Mouse (Mus musculus) stomach, embryonic 14.5 days (tissue): ENCODE results near the gene Perm1. TPM values are rescaled to one million over a fixed set of nuclear protein-coding genes. Genes with fewer than 3 reads are reported as not detected.

Source experiments
- microRNA-seq: library from miRNA; unstranded; fragments of <30 nt; microRNA quantifications from one replicate; pipeline ENCODE4, GENCODE M21; 2016
- polyA plus RNA-seq: library from polyadenylated mRNA; unstranded; fragments of >200 nt; fragmentation: Nextera tagmentation; extraction: Ambion mirVana; gene quantifications from 2 replicates; pipeline ENCODE4 v1.2.1, GENCODE M21; 2014

The Perm1 gene
- polyA plus RNA-seq, 1 experiment from 2014 or later: 1.3 TPM

Small RNA genes lying within 50 kb of the gene (microRNA-seq; reads per million reads assigned to microRNA genes)
- 4.4 reads per million, percentile 11 among the genes with 10 or more reads in this experiment for gene Mir7658

Other genes with a start within 250 kb of the Perm1 start
- gene B3galt6, start 223.2 kb upstream of the Perm1 start, polyA plus RNA-seq: 18.6 and 18.9 TPM in 2 replicates
- gene Sdf4, start 223.0 kb upstream of the Perm1 start, polyA plus RNA-seq: 163 and 171 TPM in 2 replicates
- gene Tnfrsf4, start 202.0 kb upstream of the Perm1 start, polyA plus RNA-seq: 0.34 and 0.41 TPM in 2 replicates
- 2.7 and 3.2 TPM in 2 replicates for gene Tnfrsf18, start 189.7 kb upstream of the Perm1 start, polyA plus RNA-seq
- gene Ttll10, start 156.5 kb upstream of the Perm1 start, polyA plus RNA-seq: 6.0 and 6.2 TPM in 2 replicates
- gene 9430015G10Rik, start 105.9 kb upstream of the Perm1 start, polyA plus RNA-seq: 35.9 and 38.4 TPM in 2 replicates
- gene Rnf223, start 85.4 kb upstream of the Perm1 start, polyA plus RNA-seq: 0.19 and 0.45 TPM in 2 replicates
- gene Agrn, start 18.4 kb upstream of the Perm1 start, polyA plus RNA-seq: 83.0 and 84.1 TPM in 2 replicates
- 0.48 and 1.3 TPM in 2 replicates for gene Isg15, start 15.1 kb upstream of the Perm1 start, polyA plus RNA-seq
- gene AW011738, start 12.6 kb upstream of the Perm1 start, polyA plus RNA-seq: 0.41 and 0.82 TPM in 2 replicates
- 21.2 and 22.8 TPM in 2 replicates for gene Plekhn1, start 19.0 kb downstream of the Perm1 start, polyA plus RNA-seq
- gene Noc2l, start 20.1 kb downstream of the Perm1 start, polyA plus RNA-seq: 75.6 and 79.8 TPM in 2 replicates
- gene Samd11, start 39.8 kb downstream of the Perm1 start, polyA plus RNA-seq: 0.28 TPM in 1 of 2 replicates, not detected in the other
- not detected in 2 replicates for gene Vmn2r-ps159, start 115.2 kb downstream of the Perm1 start, polyA plus RNA-seq